Comparison of ENCODE assay signal across 9 mouse cellular contexts in the genomic region with DNA sequence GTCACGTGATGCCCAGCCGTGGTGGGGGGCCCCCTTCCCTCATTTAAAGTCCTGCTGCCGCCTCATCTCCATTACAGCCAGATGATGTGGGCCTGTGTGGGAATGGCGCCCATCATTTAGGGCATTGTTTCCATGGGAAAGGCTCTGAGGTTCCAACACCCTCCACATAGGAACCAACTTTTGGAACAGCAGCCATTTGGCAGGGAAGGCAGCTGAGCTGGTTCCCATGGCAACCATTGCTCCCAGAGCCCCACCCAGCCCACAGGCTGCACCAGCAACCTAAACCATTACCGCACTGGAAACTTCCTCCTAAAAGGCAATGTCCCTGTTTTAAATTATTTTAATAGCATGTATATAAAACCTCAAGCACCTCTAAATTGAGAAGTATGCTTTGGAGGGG. TPM values are rescaled to one million over a fixed set of nuclear protein-coding genes. Genes with fewer than 3 reads are reported as not detected.
DNase-seq lines count a peak whose midpoint lies in the region; ATAC-seq lines count a peak whose summit lies in the region.
"Had no signal": no experiment of that assay in that cellular context is flagged by ENCODE, and none has a peak within 500 bp of the region (broad histone marks: within the 10 kb centered on the region; RNA-seq: fewer than 3 reads in every experiment).

No protein-coding gene starts in this region.

- no peaks in the 10 kb centered on the region for H3K27me3 ChIP-seq in neural tube, embryonic 12.5 days (replicated peaks)
- H3K27me3 ChIP-seq: heart, embryonic 15.5 days had no signal

- peaks cover 11% of the 10 kb centered on the region for H3K4me1 ChIP-seq in neural tube, embryonic 12.5 days

- H3K27ac ChIP-seq in neural tube, embryonic 12.5 days = no peak overlapping the region
- H3K27ac ChIP-seq: heart, embryonic 15.5 days had no signal

- intact Hi-C loops in left cerebral cortex, postnatal 25 days (cut with DNase I) = no loop called here

- 0 out of 2 replicates have a peak, but pooled peaks have one; percentile 29 for ATAC-seq in neural tube, embryonic 12.5 days (ENCODE audit: low FRiP score, low read depth)

- no peaks in the 10 kb centered on the region for H3K9me3 ChIP-seq in neural tube, embryonic 12.5 days
- H3K9me3 ChIP-seq: heart, embryonic 15.5 days had no signal

- no peak overlapping the region for H3K4me2 ChIP-seq in neural tube, embryonic 12.5 days (replicated peaks)
- H3K4me2 ChIP-seq: heart, embryonic 15.5 days had no signal

- DNase-seq in neural tube, embryonic 10.5 days (ENCODE audit: extremely low spot score, low spot score) = no peak
- peak; percentile 62 to 69 for DNase-seq in frontal cortex, postnatal 10 days (ENCODE audit: low spot score in 2 of 2)
- peak; percentile 71 to 83 for DNase-seq in left cerebral cortex, postnatal 25 days (ENCODE audit: low spot score in 2 of 2)
- DNase-seq in thymus, postnatal 10 days (ENCODE audit: low spot score in 2 of 2) = no peak
- DNase-seq in kidney, adult 9 months = no peak
- DNase-seq in adrenal gland, postnatal 36 days = no peak

- WGBS in neural tube, embryonic 12.5 days = 52% methylated on average over 5 of the region's 5 CpGs

- H3K36me3 ChIP-seq in neural tube, embryonic 12.5 days = no peaks in the 10 kb centered on the region
- H3K36me3 ChIP-seq: heart, embryonic 15.5 days had no signal

- H3K9ac ChIP-seq in neural tube, embryonic 12.5 days = no peak overlapping the region
- H3K9ac ChIP-seq: heart, embryonic 15.5 days had no signal

- H3K4me3 ChIP-seq in neural tube, embryonic 12.5 days = no peak overlapping the region
- H3K4me3 ChIP-seq: heart, embryonic 15.5 days had no signal

RNA-seq across cellular contexts. Expression of gene Mras, which starts 18.8 kb away (rescaled TPM):
- 27.5 and 30.7 TPM in 2 replicates for polyA plus RNA-seq in neural tube, embryonic 12.5 days (2016; fragmentation: Nextera tagmentation; extraction: Ambion mirVana)
- total RNA-seq in left cerebral cortex, postnatal 25 days (2021) = 100 to 1,000 TPM; 171 TPM
- total RNA-seq in adrenal gland, postnatal 36 days (2021) = 10 to 100 TPM; 43.5 to 66.9 TPM

RNA-seq across cellular contexts. Expression of gene Nme9, which starts 32.9 kb away (rescaled TPM):
- polyA plus RNA-seq in neural tube, embryonic 12.5 days (2016; fragmentation: Nextera tagmentation; extraction: Ambion mirVana) = not detected in 2 replicates
- not detected for total RNA-seq in left cerebral cortex, postnatal 25 days (2021)
- not detected for total RNA-seq in adrenal gland, postnatal 36 days (2021)
- polyA plus RNA-seq: embryonic facial prominence, embryonic 11.5 days had no signal

Comparison
In these comparisons a context has a peak if more than half of its experiments do, and no peak if none do; other contexts are left out.
1. DNase-seq: peak in frontal cortex, postnatal 10 days (2 of 2) and left cerebral cortex, postnatal 25 days (2 of 2); none in neural tube, embryonic 10.5 days (single experiment), thymus, postnatal 10 days (0 of 2), kidney, adult 9 months (single experiment) and adrenal gland, postnatal 36 days (0 of 2).